Mouse (Mus musculus): ENCODE results near the gene Osbpl10.

Gene Osbpl10

GRCm38 (mm10) chr9:115067071-115067470, 88.7 kb downstream of the Osbpl10 start:
- no peak for DNase-seq (ENCODE audit: low read depth, low spot score)

- DNase-seq (ENCODE audit: low read depth, low spot score), result no peak
Measured at GRCm38 (mm10) chr9:115075191-115075590, 96.8 kb downstream of the Osbpl10 start.

- DNase-seq (ENCODE audit: low read depth, low spot score), result peak; percentile 56
Measured at GRCm38 (mm10) chr9:115088295-115088993, 110.1 kb downstream of the Osbpl10 start.

- DNase-seq (ENCODE audit: low read depth, low spot score), result no peak
Measured at GRCm38 (mm10) chr9:115089644-115090043, 111.3 kb downstream of the Osbpl10 start.

GRCm38 (mm10) chr9:115096481-115096880, 118.1 kb downstream of the Osbpl10 start:
- DNase-seq (ENCODE audit: low read depth, low spot score), result no peak

- DNase-seq (ENCODE audit: low read depth, low spot score), result no peak
Measured at GRCm38 (mm10) chr9:115097340-115097739, 119.0 kb downstream of the Osbpl10 start.

GRCm38 (mm10) chr9:115100181-115100915, 122.0 kb downstream of the Osbpl10 start:
- no peak for DNase-seq (ENCODE audit: low read depth, low spot score)

- no peak for DNase-seq (ENCODE audit: low read depth, low spot score)
Measured at GRCm38 (mm10) chr9:115107430-115107829, 129.1 kb downstream of the Osbpl10 start.

- DNase-seq (ENCODE audit: low read depth, low spot score), result no peak
Measured at GRCm38 (mm10) chr9:115110655-115111054, 132.3 kb downstream of the Osbpl10 start.

- DNase-seq (ENCODE audit: low read depth, low spot score), result no peak
Measured at GRCm38 (mm10) chr9:115117314-115117713, 138.9 kb downstream of the Osbpl10 start.

- no peak for DNase-seq (ENCODE audit: low read depth, low spot score)
Measured at GRCm38 (mm10) chr9:115120276-115120675, 141.9 kb downstream of the Osbpl10 start.

GRCm38 (mm10) chr9:115120678-115121224, 142.4 kb downstream of the Osbpl10 start:
- DNase-seq (ENCODE audit: low read depth, low spot score), result peak; percentile 21

- no peak for DNase-seq (ENCODE audit: low read depth, low spot score)
Measured at GRCm38 (mm10) chr9:115127342-115127741, 149.0 kb downstream of the Osbpl10 start.

GRCm38 (mm10) chr9:115133926-115134325, 155.6 kb downstream of the Osbpl10 start:
- no peak for DNase-seq (ENCODE audit: low read depth, low spot score)

- no peak for DNase-seq (ENCODE audit: low read depth, low spot score)
Measured at GRCm38 (mm10) chr9:115134736-115135135, 156.4 kb downstream of the Osbpl10 start.

- DNase-seq (ENCODE audit: low read depth, low spot score), result no peak
Measured at GRCm38 (mm10) chr9:115135352-115135751, 157.0 kb downstream of the Osbpl10 start.

GRCm38 (mm10) chr9:115137858-115138257, 159.5 kb downstream of the Osbpl10 start:
- DNase-seq (ENCODE audit: low read depth, low spot score), result no peak

- DNase-seq (ENCODE audit: low read depth, low spot score), result no peak
Measured at GRCm38 (mm10) chr9:115139597-115140332, 161.4 kb downstream of the Osbpl10 start.

- DNase-seq (ENCODE audit: low read depth, low spot score), result no peak
Measured at GRCm38 (mm10) chr9:115147141-115147540, 168.8 kb downstream of the Osbpl10 start.

- no peak for DNase-seq (ENCODE audit: low read depth, low spot score)
Measured at GRCm38 (mm10) chr9:115147586-115148355, 169.4 kb downstream of the Osbpl10 start.

Data from retina, postnatal 7 days (tissue).